Mouse (Mus musculus): ENCODE measurements around the gene Hspa1a. TPM values are rescaled to one million over a fixed set of nuclear protein-coding genes. Genes with fewer than 3 reads are reported as not detected.
A peak's percentile ranks its signal among the peaks of the same experiment; 100 is the strongest.
"Not testable (repeated sequence)": the region's sequence is repeated elsewhere in the genome, so short reads cannot be mapped to it uniquely, and the experiment has no call there.

The Hspa1a gene
- polyA plus RNA-seq (2015; fragmentation: Nextera tagmentation; extraction: Ambion mirVana): 11.2 and 13.4 TPM in 2 replicates

DNA sequence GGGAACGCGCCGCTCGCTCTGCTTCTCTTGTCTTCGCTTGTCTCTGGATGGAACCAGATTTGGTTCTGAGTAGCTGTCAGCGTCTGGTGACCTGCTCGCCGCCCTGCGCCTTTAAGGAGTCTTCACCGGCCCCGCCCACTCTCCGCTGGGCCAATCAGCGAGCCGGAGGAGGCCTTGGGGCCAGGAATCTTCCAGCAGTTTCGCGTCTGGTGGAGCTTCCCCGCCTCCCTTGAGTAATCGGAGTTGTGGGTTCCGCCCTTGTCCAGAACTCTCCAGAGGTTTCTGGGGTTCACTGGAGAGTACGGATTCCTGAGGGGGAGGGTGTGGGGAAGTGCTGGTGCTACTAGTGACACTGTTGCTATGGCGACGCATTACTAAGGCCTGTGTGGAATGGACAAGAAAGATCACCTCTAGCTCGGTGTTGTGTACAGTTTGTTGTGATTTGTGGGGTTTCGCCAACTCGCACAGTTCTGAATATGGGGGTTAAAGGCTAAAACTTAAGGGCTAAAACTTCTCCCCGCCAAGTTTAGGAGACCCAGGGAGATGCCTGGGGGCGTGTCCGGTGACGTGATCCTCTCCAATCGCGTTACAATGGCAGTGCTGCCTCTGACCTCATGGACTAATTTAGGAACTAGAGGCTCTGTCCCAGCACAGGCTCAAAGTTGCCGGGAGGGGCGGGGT, at the start of gene Hspa1a, which contains the start of gene Hspa1l:
TSS of gene Hspa1a (minus strand) at position 88 of the 681 bp plus-strand sequence.
TSS of gene Hspa1l (plus strand) at position 635 of the 681 bp plus-strand sequence.
- ATAC-seq (ENCODE audit: low FRiP score, low TSS enrichment): peak; percentile 95
- under 1% methylated on average over 26 of the region's 33 CpGs for WGBS
- H3K9me3 ChIP-seq (ENCODE audit: low read length): not testable (repeated sequence)

GRCm38 (mm10) chr17:35021163-35021808, 49.3 kb upstream of the Hspa1a start:
- no peaks in the 10 kb centered on the region for H3K9me3 ChIP-seq (ENCODE audit: low read length)
- ATAC-seq (ENCODE audit: low FRiP score, low TSS enrichment): peak; percentile 62
- peak overlapping the region; percentile 37 for H3K4me2 ChIP-seq (replicated peaks; ENCODE audit: low read depth, low read length)
- peak overlapping the region; percentile 84 for H3K27ac ChIP-seq (ENCODE audit: low read length)
- H3K9ac ChIP-seq (replicated peaks; ENCODE audit: low read length): no peak overlapping the region; the same call in 1 of the 2 replicates
- no peaks in the 10 kb centered on the region for H3K27me3 ChIP-seq (ENCODE audit: insufficient read depth, low read length)
- H3K4me3 ChIP-seq (ENCODE audit: low read length): no peak overlapping the region
- H3K4me1 ChIP-seq (ENCODE audit: insufficient read depth, low read length): peaks cover 17% of the 10 kb centered on the region
- 10% methylated on average over 17 of the region's 17 CpGs for WGBS
- peaks cover 1% of the 10 kb centered on the region; the same call in 1 of the 2 replicates for H3K36me3 ChIP-seq (ENCODE audit: insufficient read depth, low read length)

More for the DNA sequence above, at the start of gene Hspa1a, which contains the start of gene Hspa1l:
- Histone ChIP-seq H3K4me3 (ENCODE audit: low read length) (peak within 1 kb of the TSS; percentile 47), H3K4me2 (replicated peaks; ENCODE audit: low read depth, low read length) (peak within 1 kb of the TSS; percentile 84), H3K27ac (ENCODE audit: low read length) (peak within 1 kb of the TSS; percentile 55), H3K9ac (replicated peaks; ENCODE audit: low read length) (peak within 1 kb of the TSS; percentile 54), H3K27me3 (ENCODE audit: insufficient read depth, low read length) (peaks cover 23% of the 10 kb centered on the region)
- not testable (repeated sequence) for H3K4me1 ChIP-seq (ENCODE audit: insufficient read depth, low read length); H3K36me3 ChIP-seq (ENCODE audit: insufficient read depth, low read length)

DNA sequence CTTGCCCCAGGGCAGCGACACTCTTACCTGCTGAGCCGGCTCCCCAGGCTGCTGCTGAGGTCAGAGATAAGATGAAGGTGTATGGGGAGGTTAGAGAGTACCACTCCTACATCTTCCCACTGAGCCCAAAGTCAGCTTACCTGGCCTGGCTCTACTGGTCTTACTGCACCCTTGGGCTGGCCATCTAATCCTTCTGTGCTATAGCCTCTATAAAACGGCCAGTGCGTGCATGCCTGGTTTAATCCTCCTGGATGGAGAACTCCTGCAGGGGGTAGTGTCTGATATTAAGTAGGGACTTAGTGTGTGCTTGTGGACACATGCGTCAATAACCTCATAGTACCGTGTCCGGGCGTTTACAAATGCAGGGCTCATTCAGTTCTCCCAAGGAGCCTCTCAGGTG, 48.6 kb upstream of the Hspa1a start:
- Histone ChIP-seq H3K9ac (replicated peaks; ENCODE audit: low read length) (no peak overlapping the region), H3K4me1 (ENCODE audit: insufficient read depth, low read length) (peaks cover 11% of the 10 kb centered on the region), H3K27me3 (ENCODE audit: insufficient read depth, low read length) (no peaks in the 10 kb centered on the region), H3K9me3 (ENCODE audit: low read length) (no peaks in the 10 kb centered on the region), H3K36me3 (ENCODE audit: insufficient read depth, low read length) (peaks cover 8% of the 10 kb centered on the region), H3K4me2 (replicated peaks; ENCODE audit: low read depth, low read length) (no peak overlapping the region), H3K4me3 (ENCODE audit: low read length) (no peak overlapping the region), H3K27ac (ENCODE audit: low read length) (no peak overlapping the region)
- no peak for ATAC-seq (ENCODE audit: low FRiP score, low TSS enrichment)
- WGBS: 86% methylated on average over 8 of the region's 8 CpGs

GRCm38 (mm10) chr17:35019894-35020293, 47.9 kb upstream of the Hspa1a start:
- no peak for ATAC-seq (ENCODE audit: low FRiP score, low TSS enrichment)
- Histone ChIP-seq H3K4me2 (replicated peaks; ENCODE audit: low read depth, low read length) (no peak overlapping the region), H3K4me3 (ENCODE audit: low read length) (no peak overlapping the region), H3K4me1 (ENCODE audit: insufficient read depth, low read length) (peaks cover 11% of the 10 kb centered on the region), H3K9me3 (ENCODE audit: low read length) (no peaks in the 10 kb centered on the region), H3K27ac (ENCODE audit: low read length) (no peak overlapping the region), H3K9ac (replicated peaks; ENCODE audit: low read length) (no peak overlapping the region), H3K27me3 (ENCODE audit: insufficient read depth, low read length) (no peaks in the 10 kb centered on the region), H3K36me3 (ENCODE audit: insufficient read depth, low read length) (peaks cover 14% of the 10 kb centered on the region)
- WGBS: 76% methylated on average over 11 of the region's 11 CpGs

- Histone ChIP-seq H3K9ac (replicated peaks; ENCODE audit: low read length) (no peak overlapping the region), H3K4me3 (ENCODE audit: low read length) (no peak overlapping the region), H3K4me2 (replicated peaks; ENCODE audit: low read depth, low read length) (no peak overlapping the region), H3K9me3 (ENCODE audit: low read length) (no peaks in the 10 kb centered on the region), H3K4me1 (ENCODE audit: insufficient read depth, low read length) (peaks cover 5% of the 10 kb centered on the region), H3K27ac (ENCODE audit: low read length) (no peak overlapping the region), H3K27me3 (ENCODE audit: insufficient read depth, low read length) (no peaks in the 10 kb centered on the region), H3K36me3 (ENCODE audit: insufficient read depth, low read length) (peaks cover 31% of the 10 kb centered on the region)
- WGBS: 83% methylated on average over 3 of the region's 3 CpGs
- ATAC-seq (ENCODE audit: low FRiP score, low TSS enrichment): no peak
These were observed 46.2 kb upstream of the Hspa1a start for GRCm38 (mm10) chr17:35018171-35018570.

DNA sequence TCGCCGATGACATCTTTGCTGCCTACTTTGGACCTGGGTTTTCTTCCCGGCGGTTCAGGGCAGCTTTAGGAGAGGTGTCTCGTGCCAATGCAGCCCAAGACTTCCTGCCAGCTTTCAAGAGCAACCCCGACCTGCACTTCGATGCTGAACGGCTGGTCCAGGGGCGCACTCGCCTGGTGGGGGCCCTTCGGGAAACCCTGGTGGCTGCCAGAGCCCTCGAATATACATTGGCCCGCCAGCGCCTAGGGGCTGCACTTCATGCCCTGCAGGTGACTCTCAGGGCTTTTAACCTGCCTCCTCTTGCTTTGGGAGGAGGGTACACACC, 45.7 kb upstream of the Hspa1a start:
- no peak overlapping the region for H3K4me3 ChIP-seq (ENCODE audit: low read length)
- H3K4me1 ChIP-seq (ENCODE audit: insufficient read depth, low read length): peaks cover 5% of the 10 kb centered on the region
- no peaks in the 10 kb centered on the region for H3K27me3 ChIP-seq (ENCODE audit: insufficient read depth, low read length)
- no peak overlapping the region for H3K9ac ChIP-seq (replicated peaks; ENCODE audit: low read length)
- WGBS: 71% methylated on average over 14 of the region's 14 CpGs
- no peak overlapping the region for H3K27ac ChIP-seq (ENCODE audit: low read length)
- H3K4me2 ChIP-seq (replicated peaks; ENCODE audit: low read depth, low read length): no peak overlapping the region
- H3K9me3 ChIP-seq (ENCODE audit: low read length): no peaks in the 10 kb centered on the region
- H3K36me3 ChIP-seq (ENCODE audit: insufficient read depth, low read length): peaks cover 36% of the 10 kb centered on the region
- no peak for ATAC-seq (ENCODE audit: low FRiP score, low TSS enrichment)

- WGBS: 80% methylated on average over 10 of the region's 10 CpGs
- no peak overlapping the region for H3K27ac ChIP-seq (ENCODE audit: low read length)
- no peak for ATAC-seq (ENCODE audit: low FRiP score, low TSS enrichment)
These were observed 45.1 kb upstream of the Hspa1a start for GRCm38 (mm10) chr17:35016791-35017705.

DNA sequence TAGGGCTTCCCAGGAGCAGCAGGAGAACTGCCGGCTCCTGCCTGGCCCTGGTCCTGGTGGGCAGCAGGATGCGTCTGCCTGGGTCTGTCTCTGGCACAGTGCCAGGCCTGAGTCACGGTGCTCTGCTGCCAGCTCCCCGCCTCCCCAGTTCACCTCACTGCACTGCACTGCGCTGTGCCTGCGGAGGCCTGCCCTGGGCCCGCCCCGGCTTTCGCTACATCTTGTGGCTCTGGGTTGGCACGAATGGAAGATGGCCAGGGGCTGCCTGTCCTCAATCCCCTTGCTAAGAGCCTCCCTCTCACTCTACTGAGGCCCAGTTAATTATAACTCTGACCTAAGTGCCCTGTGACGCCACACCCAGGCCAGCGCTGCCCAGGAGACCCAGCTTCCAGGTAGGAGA, 44.4 kb upstream of the Hspa1a start, which contains the start of gene Vwa7:
TSS of gene Vwa7 (plus strand) at position 204 of the 400 bp plus-strand sequence.
- H3K4me2 ChIP-seq (replicated peaks; ENCODE audit: low read depth, low read length): no peak within 1 kb of the TSS
- H3K4me1 ChIP-seq (ENCODE audit: insufficient read depth, low read length): peaks cover 2% of the 10 kb centered on the region
- 64% methylated on average over 12 of the region's 12 CpGs for WGBS
- ATAC-seq (ENCODE audit: low FRiP score, low TSS enrichment): peak; percentile 39
- H3K27me3 ChIP-seq (ENCODE audit: insufficient read depth, low read length): no peaks in the 10 kb centered on the region
- H3K4me3 ChIP-seq (ENCODE audit: low read length): no peak within 1 kb of the TSS
- no peaks in the 10 kb centered on the region for H3K9me3 ChIP-seq (ENCODE audit: low read length)
- H3K9ac ChIP-seq (replicated peaks; ENCODE audit: low read length): no peak within 1 kb of the TSS; the same call in 1 of the 2 replicates
- peaks cover 49% of the 10 kb centered on the region for H3K36me3 ChIP-seq (ENCODE audit: insufficient read depth, low read length)
- no peak within 1 kb of the TSS for H3K27ac ChIP-seq (ENCODE audit: low read length)

More at GRCm38 (mm10) chr17:35016791-35017705, 45.1 kb upstream of the Hspa1a start:
- H3K36me3 ChIP-seq (ENCODE audit: insufficient read depth, low read length): peaks cover 43% of the 10 kb centered on the region
- no peaks in the 10 kb centered on the region for H3K9me3 ChIP-seq (ENCODE audit: low read length)
- H3K4me3 ChIP-seq (ENCODE audit: low read length): no peak overlapping the region
- H3K9ac ChIP-seq (replicated peaks; ENCODE audit: low read length): no peak overlapping the region; the same call in 1 of the 2 replicates
- no peak overlapping the region for H3K4me2 ChIP-seq (replicated peaks; ENCODE audit: low read depth, low read length)
- H3K27me3 ChIP-seq (ENCODE audit: insufficient read depth, low read length): no peaks in the 10 kb centered on the region
- H3K4me1 ChIP-seq (ENCODE audit: insufficient read depth, low read length): peaks cover 5% of the 10 kb centered on the region

GRCm38 (mm10) chr17:35015296-35015695, 43.3 kb upstream of the Hspa1a start:
- Histone ChIP-seq H3K4me3 (ENCODE audit: low read length) (no peak overlapping the region), H3K27me3 (ENCODE audit: insufficient read depth, low read length) (no peaks in the 10 kb centered on the region), H3K9me3 (ENCODE audit: low read length) (no peaks in the 10 kb centered on the region), H3K27ac (ENCODE audit: low read length) (no peak overlapping the region), H3K9ac (replicated peaks; ENCODE audit: low read length) (no peak overlapping the region), H3K4me1 (ENCODE audit: insufficient read depth, low read length) (no peaks in the 10 kb centered on the region), H3K36me3 (ENCODE audit: insufficient read depth, low read length) (peaks cover 60% of the 10 kb centered on the region), H3K4me2 (replicated peaks; ENCODE audit: low read depth, low read length) (no peak overlapping the region)
- no peak for ATAC-seq (ENCODE audit: low FRiP score, low TSS enrichment)
- WGBS: 90% methylated on average over 16 of the region's 16 CpGs

Measured in kidney, embryonic 16.5 days (tissue).